Mouse (Mus musculus): ENCODE data around the gene Ankrd37.

The Ankrd37 gene

GRCm38 (mm10) chr8:45973988-45974505 lies 31.5 kb downstream of the Ankrd37 start:
- no peak for DNase-seq

DNA sequence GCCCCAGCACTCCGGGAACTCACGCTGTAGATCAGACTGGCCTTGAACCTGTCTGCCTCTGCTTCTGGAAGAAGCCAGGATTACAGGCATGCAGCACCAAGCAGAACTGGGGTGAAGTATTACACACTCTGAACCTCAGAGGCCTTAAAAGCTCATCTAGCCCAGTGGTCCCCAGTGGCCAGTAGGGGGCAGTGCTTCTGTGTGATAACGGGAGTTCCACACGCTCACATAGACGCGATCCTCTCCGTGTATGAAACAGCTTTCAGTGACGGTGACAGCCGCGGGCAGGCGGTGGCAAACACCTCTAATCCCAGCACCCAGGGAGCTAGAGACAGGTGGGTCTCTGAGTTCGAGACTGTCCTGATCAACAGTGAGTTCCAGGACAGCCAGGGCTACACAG lies 34.6 kb downstream of the Ankrd37 start:
- DNase-seq = no peak

DNA sequence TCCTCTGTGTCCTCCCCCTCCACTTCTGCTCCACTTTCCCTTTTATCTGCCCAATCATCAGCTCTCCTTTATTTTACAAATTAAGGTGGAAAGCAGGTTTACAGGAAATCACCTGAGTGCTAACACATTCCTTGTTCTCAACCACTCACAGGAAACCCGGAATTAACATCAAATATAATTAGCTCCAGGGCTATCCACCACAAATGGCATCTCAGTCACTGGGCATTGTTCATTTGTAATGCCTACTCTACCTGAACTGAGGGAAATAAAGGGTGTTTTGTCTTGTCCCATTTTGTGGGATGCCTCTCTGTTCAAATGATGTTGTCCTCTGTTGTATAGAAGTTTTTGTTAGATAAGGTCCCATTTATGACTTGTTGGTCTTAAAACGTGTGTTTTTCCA lies 54.9 kb downstream of the Ankrd37 start:
- no peak for DNase-seq

Data from kidney, adult 9 months (tissue).